Mouse (Mus musculus): ENCODE measurements at regions not wholly inside any gene's neighbourhood (a gene's known extent, or its start where the extent isn't known, plus 50 kb on each side); places are given as distances from the start of the nearest gene placed in this dataset.

DNA sequence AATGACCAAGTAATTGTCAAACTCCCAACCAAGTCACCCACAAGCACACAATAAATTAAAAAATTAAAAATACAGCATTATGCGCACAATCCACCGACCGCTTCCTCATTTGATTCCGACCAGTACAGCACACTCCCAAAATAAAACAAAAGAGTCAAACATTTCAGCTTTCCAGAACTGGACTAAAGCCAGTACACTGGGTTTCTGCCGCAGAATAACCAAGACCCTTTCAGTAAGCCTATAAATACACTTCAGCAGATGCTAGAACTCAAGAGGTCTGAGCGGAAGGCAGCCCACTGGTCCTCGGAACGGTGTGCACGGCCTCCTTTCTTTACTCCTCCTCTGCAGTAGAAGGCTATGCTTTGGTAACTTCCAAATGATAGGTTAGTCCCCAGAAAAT, 98.2 kb upstream of the Selenok start:
- no peak for TF ChIP-seq CTCF (IDR thresholded peaks at IDR 0.05; ENCODE audit: insufficient read depth, low read length)
- TF ChIP-seq POLR2A (IDR thresholded peaks at IDR 0.05; ENCODE audit: borderline replicate concordance, extremely low read depth, low read depth, low read length), result no peak
